Mouse (Mus musculus) C2C12 (cell line): ENCODE data around the gene Rhox3h.

Source experiments
- CTCF ChIP-seq: IDR thresholded peaks from one replicate; pipeline ENCODE4 v1.5.1; 2011; ENCODE audit not compliant: control insufficient read depth, insufficient read depth, insufficient read length
- FOSL1 ChIP-seq: IDR thresholded peaks from one replicate; pipeline ENCODE4 v1.8.0; 2011; ENCODE audit warnings: mild to moderate bottlenecking, low read length; ENCODE audit not compliant: poor library complexity, insufficient read depth, severe bottlenecking
- MYOG ChIP-seq: IDR thresholded peaks from one replicate; pipeline ENCODE4 v1.6.1; 2011; ENCODE audit not compliant: control insufficient read depth, insufficient read length; ENCODE audit errors: extremely low read depth
- USF1 ChIP-seq: IDR thresholded peaks from one replicate; pipeline ENCODE4 v1.6.1; 2011; ENCODE audit warnings: low read depth, mild to moderate bottlenecking, control low read depth, moderate library complexity

- no peak for TF ChIP-seq CTCF
- TF ChIP-seq MYOG: no peak
- no peak for TF ChIP-seq USF1
- TF ChIP-seq FOSL1: no peak
Observed at GRCm38 (mm10) chrX:37683031-37683715, 14.6 kb upstream of the Rhox3h start.
